Mouse (Mus musculus) heart, adult 9 months (tissue): Measurements from ENCODE around the gene Ccdc120.

Experiments
- DNase-seq, 2 experiments: peaks; one replicate each; pipeline ENCODE4 v3.0.0; 2022; ENCODE audit warnings: low spot score in 2 of 2

The Ccdc120 gene

DNA sequence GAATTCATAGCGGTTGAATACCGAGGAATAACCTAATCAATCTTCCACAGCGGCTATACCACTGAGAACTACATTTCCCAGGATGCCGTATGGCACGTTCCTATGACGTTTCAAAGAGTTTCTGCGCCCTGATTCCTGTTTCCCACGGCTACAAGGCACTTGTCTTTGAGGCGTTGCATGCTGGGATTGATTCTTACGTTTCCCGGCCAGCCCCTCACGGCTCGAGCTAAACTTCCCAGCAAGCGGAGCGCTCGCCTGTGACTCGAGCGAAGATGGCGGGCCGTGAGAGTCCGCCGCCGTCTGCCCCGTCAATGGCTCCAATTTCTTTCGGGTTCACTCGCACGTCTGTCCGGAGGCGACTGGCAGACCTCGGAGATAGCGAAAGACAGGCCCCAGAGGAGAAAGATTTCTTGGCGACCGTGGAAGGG is 53.7 kb downstream of the Ccdc120 start, which contains the start of gene Gpkow:
Gpkow (plus strand) TSS at position 178 of the 428 bp plus-strand sequence.
- peak; percentile 88 to 89 for DNase-seq

DNA sequence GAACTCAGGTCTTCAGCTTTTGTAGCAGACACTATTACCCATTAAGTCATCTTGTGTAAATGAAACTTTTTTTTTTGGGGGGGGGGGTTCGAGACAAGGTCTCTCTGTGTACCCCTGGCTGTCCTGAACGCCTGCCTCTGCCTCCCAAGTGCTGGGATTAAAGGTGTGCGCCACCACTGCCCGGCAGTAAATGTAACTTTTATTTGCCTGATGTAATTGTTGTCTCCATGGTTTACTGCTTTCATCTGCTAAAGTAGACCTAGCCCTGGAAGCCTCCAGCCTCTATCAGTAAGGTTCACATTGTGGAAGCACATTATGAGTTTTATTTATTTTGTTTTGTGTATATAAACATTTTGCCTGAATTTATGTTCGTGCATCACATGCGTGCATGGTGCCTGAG is 54.2 kb downstream of the Ccdc120 start:
- DNase-seq, result no peak

DNA sequence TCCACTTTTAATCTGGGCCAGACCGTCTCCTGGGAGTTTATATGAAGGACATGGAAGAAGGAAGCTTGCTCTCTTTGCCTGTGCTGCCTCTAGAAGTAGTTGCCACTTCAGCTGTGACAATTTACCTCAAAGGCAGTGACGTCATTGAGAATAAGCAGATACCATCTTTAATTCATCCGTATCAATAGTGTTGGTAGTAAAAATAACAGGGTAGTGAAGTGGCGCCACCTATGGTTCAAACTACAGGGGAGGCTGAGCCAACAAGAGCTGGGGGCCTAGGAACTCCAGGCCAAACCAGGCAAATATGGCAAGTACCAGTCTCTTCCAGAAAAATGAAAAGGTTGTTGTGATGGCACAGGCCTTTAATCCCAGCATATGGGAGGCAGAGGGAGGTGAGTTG is 57.8 kb downstream of the Ccdc120 start:
- no peak for DNase-seq

DNA sequence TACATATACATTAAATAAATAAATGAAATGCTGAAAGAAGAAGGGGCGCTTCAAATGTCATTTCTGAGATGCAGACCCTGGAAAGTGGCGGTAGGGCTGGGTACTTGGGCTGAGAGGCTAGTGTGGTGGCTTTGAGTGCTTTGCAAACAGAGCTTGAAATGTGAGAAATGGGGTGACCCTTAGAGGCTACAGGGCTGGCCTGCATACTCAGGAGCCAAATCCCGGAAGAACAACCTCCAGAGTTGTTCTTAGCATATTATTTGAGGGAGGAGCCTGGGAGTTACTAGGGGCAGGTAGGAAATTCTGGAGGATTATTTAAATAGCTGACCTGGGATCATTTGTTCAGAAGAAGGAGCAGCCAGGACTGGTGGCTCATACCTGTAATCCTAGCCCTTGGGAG is 60.2 kb downstream of the Ccdc120 start:
- no peak for DNase-seq

DNA sequence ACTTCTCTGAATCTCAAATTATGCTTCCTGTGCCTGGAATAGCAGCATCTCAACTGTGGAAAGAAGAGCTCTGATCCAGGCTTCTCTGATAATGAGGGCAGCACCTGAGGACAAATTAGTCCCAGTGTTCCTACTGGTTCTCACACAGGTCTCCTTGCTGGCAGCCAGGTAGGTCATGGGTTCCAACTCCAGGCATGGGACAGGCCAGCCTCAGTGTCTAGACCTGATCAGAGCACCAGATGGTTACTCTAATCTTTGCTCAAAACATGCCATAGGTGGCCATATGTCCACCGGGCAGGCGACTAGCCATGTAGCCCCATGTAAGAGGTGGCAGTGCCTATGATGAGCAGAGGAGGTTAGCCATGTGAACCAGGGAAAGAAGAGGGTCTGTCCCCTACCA is 62.4 kb downstream of the Ccdc120 start:
- no peak for DNase-seq
